Mouse (Mus musculus) E14TG2a.4 (cell line): ENCODE measurements at regions not wholly inside any gene's neighbourhood (a gene's known extent, or its start where the extent isn't known, plus 50 kb on each side); places are given as distances from the start of the nearest gene placed in this dataset.

Source experiments
- CTCF ChIP-seq: conservative IDR thresholded peaks from 2 replicates; pipeline ENCODE4 v1.5.1; 2014; ENCODE audit warnings: low read length
- NANOG ChIP-seq: IDR thresholded peaks from 2 replicates; pipeline ENCODE4 v1.6.1; 2014; ENCODE audit warnings: borderline replicate concordance, low read length, mixed read lengths
- POU5F1 ChIP-seq: IDR thresholded peaks from 2 replicates; pipeline ENCODE4 v1.6.1; 2014; ENCODE audit warnings: low read length, borderline replicate concordance

DNA sequence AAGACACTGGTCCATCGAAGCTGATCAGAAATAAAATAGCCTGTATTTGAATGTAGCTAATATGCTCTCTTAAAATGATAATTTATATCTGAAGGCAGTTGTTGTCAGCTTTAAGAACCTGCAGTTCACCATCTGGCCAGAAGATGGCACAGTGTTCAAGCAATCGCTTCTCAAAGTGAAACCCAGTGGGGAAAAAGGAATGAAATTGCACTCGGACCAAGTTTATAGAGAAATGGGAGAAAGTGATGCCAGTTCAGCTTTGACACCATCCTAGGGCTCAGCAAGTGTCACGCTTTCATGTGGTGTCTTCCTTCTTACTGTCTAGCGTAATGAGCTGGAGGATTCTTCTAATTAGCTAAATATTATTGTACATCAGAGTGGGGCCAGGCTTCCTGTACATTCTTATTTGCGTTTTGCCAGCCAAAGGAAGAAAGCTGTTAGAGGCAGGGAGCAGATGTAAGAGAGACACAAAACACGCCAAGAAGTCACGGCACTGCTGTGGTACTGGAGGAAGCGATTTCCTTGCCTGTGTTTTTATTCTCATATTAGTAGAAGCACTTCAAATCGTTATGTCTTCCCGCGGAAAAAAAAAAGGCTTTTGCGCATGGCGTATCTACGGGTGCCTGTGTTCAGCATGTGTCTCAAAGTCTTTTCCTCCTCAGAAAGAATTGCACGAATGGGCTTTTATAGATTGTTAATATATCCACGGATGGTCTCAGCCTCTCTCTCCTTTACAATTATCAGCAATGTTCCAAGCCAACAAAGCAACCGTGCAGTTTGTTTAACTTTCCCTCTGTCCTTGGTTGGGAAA is 237.1 kb downstream of the Gm765 start:
- TF ChIP-seq CTCF (peak; percentile 84), NANOG (no peak), POU5F1 (no peak)
